Mouse (Mus musculus) hindbrain, embryonic 14.5 days (tissue): ENCODE results near the gene Anxa6. TPM values are rescaled to one million over a fixed set of nuclear protein-coding genes. Genes with fewer than 3 reads are reported as not detected.

ENCODE experiments used
- ATAC-seq: fragments of 200-750 bp; cut with Nextera tagmentation; 2 replicates; pipeline ENCODE4 v1.8.0; 2017; ENCODE audit warnings: moderate number of reproducible peaks, mild to moderate bottlenecking, moderate TSS enrichment, moderate library complexity; ENCODE audit not compliant: low FRiP score
- DNase-seq: peaks from one replicate; pipeline ENCODE4 v3.0.0-alpha.2; 2015; ENCODE audit warnings: low spot score
- H3K27ac ChIP-seq: fragments of 300-500 bp; sonication (generic); 2 replicates; pipeline ENCODE4 v1.5.1; 2014; ENCODE audit warnings: mild to moderate bottlenecking, moderate library complexity
- H3K27me3 ChIP-seq: fragments of 300-500 bp; sonication (generic); 2 replicates; pipeline ENCODE4 v1.6.1; 2014; ENCODE audit warnings: mild to moderate bottlenecking, low read length, mixed read lengths; ENCODE audit not compliant: control insufficient read depth, insufficient read depth
- H3K36me3 ChIP-seq: fragments of 300-500 bp; sonication (generic); replicated peaks from 2 replicates; pipeline ENCODE4 v1.6.1; 2014; ENCODE audit not compliant: control insufficient read depth, insufficient read depth
- H3K4me1 ChIP-seq: fragments of 300-500 bp; sonication (generic); replicated peaks from 2 replicates; pipeline ENCODE4 v1.6.1; 2014; ENCODE audit warnings: antibody characterized with exemption, low read length, mixed read lengths; ENCODE audit not compliant: control insufficient read depth, insufficient read depth
- H3K4me2 ChIP-seq: fragments of 300-500 bp; sonication (generic); replicated peaks from 2 replicates; pipeline ENCODE4 v1.6.1; 2014; ENCODE audit warnings: mild to moderate bottlenecking, moderate library complexity
- H3K4me3 ChIP-seq: fragments of 300-500 bp; sonication (generic); replicated peaks from 2 replicates; pipeline ENCODE4 v1.5.1; 2014; ENCODE audit warnings: mild to moderate bottlenecking, low read length
- H3K9ac ChIP-seq: fragments of 300-500 bp; sonication (generic); 2 replicates; pipeline ENCODE4 v1.6.1; 2014
- H3K9me3 ChIP-seq: fragments of 300-500 bp; sonication (generic); 2 replicates; pipeline ENCODE4 v1.6.1; 2016; ENCODE audit warnings: low read length; ENCODE audit not compliant: control insufficient read depth
- WGBS: fragments of 180-500 bp; shearing (Covaris S2); extraction: QIAGEN DNeasy Blood & Tissue Kit; methylation state at CpG from one replicate; pipeline ENCODE4 v1.1.7; 2014; 5-methylcytosine and 5-hydroxymethylcytosine counted together
- polyA plus RNA-seq: library from polyadenylated mRNA; unstranded; fragments of >200 nt; fragmentation: Nextera tagmentation; extraction: Ambion mirVana; gene quantifications from 2 replicates; pipeline ENCODE4 v1.2.1, GENCODE M21; 2014

Gene Anxa6
- polyA plus RNA-seq: 68.9 and 71.4 TPM in 2 replicates

GRCm38 (mm10) chr11:55033040-55033660 lies at the start of gene Anxa6:
Gene Anxa6, minus strand, starts transcription at chr11:55033445.
- Histone ChIP-seq H3K4me1 (peaks cover 14% of the 10 kb centered on the region), H3K4me3 (peak within 1 kb of the TSS; percentile 53), H3K9me3 (no peaks in the 10 kb centered on the region), H3K36me3 (no peaks in the 10 kb centered on the region), H3K27ac (no peak within 1 kb of the TSS), H3K4me2 (peak within 1 kb of the TSS; percentile 95), H3K9ac (peak within 1 kb of the TSS; percentile 56), H3K27me3 (peaks cover 15% of the 10 kb centered on the region)
- ATAC-seq: peak; percentile 93
- peak; percentile 59 for DNase-seq
- 1% methylated on average over 41 of the region's 41 CpGs for WGBS

GRCm38 (mm10) chr11:55081206-55081605 lies 48.0 kb upstream of the Anxa6 start:
- no peaks in the 10 kb centered on the region for H3K36me3 ChIP-seq
- H3K4me3 ChIP-seq: no peak overlapping the region
- ATAC-seq: no peak
- H3K27ac ChIP-seq: no peak overlapping the region
- H3K9me3 ChIP-seq: no peaks in the 10 kb centered on the region
- DNase-seq: no peak
- H3K4me2 ChIP-seq: no peak overlapping the region
- no peak overlapping the region for H3K9ac ChIP-seq
- H3K27me3 ChIP-seq: peaks cover 11% of the 10 kb centered on the region
- 92% methylated on average over 9 of the region's 9 CpGs for WGBS
- peaks cover 4% of the 10 kb centered on the region; the same call in 1 of the 2 replicates for H3K4me1 ChIP-seq

- H3K27me3 ChIP-seq: peaks cover 11% of the 10 kb centered on the region
- H3K9me3 ChIP-seq: no peaks in the 10 kb centered on the region
- no peak overlapping the region for H3K4me3 ChIP-seq
- no peaks in the 10 kb centered on the region for H3K36me3 ChIP-seq
- H3K9ac ChIP-seq: no peak overlapping the region
- 58% methylated on average over 4 of the region's 4 CpGs for WGBS
- DNase-seq: no peak
- H3K4me1 ChIP-seq: peaks cover 4% of the 10 kb centered on the region; the same call in 1 of the 2 replicates
- H3K27ac ChIP-seq: no peak overlapping the region
- H3K4me2 ChIP-seq: no peak overlapping the region
- ATAC-seq: no peak
Observed at GRCm38 (mm10) chr11:55079180-55079579, 45.9 kb upstream of the Anxa6 start.

- ATAC-seq (no peak), DNase-seq (no peak)
- Histone ChIP-seq H3K27ac (no peak overlapping the region), H3K9ac (no peak overlapping the region), H3K36me3 (no peaks in the 10 kb centered on the region), H3K9me3 (no peaks in the 10 kb centered on the region), H3K4me2 (peak overlapping the region; percentile 91), H3K4me3 (no peak overlapping the region; the same call in 1 of the 2 replicates), H3K27me3 (peaks cover 11% of the 10 kb centered on the region), H3K4me1 (peaks cover 4% of the 10 kb centered on the region; the same call in 1 of the 2 replicates)
- WGBS: 47% methylated on average over 3 of the region's 3 CpGs
Observed at GRCm38 (mm10) chr11:55078502-55078901, 45.3 kb upstream of the Anxa6 start.

GRCm38 (mm10) chr11:55077331-55078231 lies 44.3 kb upstream of the Anxa6 start, which contains the start of gene Ccdc69:
Gene Ccdc69, minus strand, starts transcription at chr11:55078131.
- ATAC-seq: peak; percentile 57; the same call in 1 of the 2 replicates
- DNase-seq: peak; percentile 45
- peaks cover 4% of the 10 kb centered on the region; the same call in 1 of the 2 replicates for H3K4me1 ChIP-seq
- peak within 1 kb of the TSS; percentile 43 for H3K4me3 ChIP-seq
- no peaks in the 10 kb centered on the region for H3K36me3 ChIP-seq
- H3K9ac ChIP-seq: peak within 1 kb of the TSS; percentile 57
- no peaks in the 10 kb centered on the region for H3K9me3 ChIP-seq
- no peak within 1 kb of the TSS for H3K27ac ChIP-seq
- WGBS: 1% methylated on average over 50 of the region's 50 CpGs
- H3K27me3 ChIP-seq: peaks cover 11% of the 10 kb centered on the region
- peak within 1 kb of the TSS; percentile 91 for H3K4me2 ChIP-seq

GRCm38 (mm10) chr11:55076234-55076633 lies 43.0 kb upstream of the Anxa6 start:
- Histone ChIP-seq H3K36me3 (no peaks in the 10 kb centered on the region), H3K4me2 (no peak overlapping the region), H3K27me3 (peaks cover 11% of the 10 kb centered on the region), H3K9me3 (no peaks in the 10 kb centered on the region), H3K4me3 (no peak overlapping the region), H3K9ac (no peak overlapping the region), H3K4me1 (peaks cover 4% of the 10 kb centered on the region; the same call in 1 of the 2 replicates), H3K27ac (no peak overlapping the region)
- no peak for ATAC-seq
- WGBS: 94% methylated on average over 5 of the region's 5 CpGs
- DNase-seq: no peak

GRCm38 (mm10) chr11:55075602-55076001 lies 42.4 kb upstream of the Anxa6 start:
- Histone ChIP-seq H3K4me3 (no peak overlapping the region), H3K9me3 (no peaks in the 10 kb centered on the region), H3K4me2 (no peak overlapping the region), H3K9ac (no peak overlapping the region), H3K27ac (no peak overlapping the region), H3K36me3 (no peaks in the 10 kb centered on the region), H3K4me1 (peaks cover 4% of the 10 kb centered on the region; the same call in 1 of the 2 replicates), H3K27me3 (peaks cover 11% of the 10 kb centered on the region)
- WGBS: 51% methylated on average over 2 of the region's 2 CpGs
- ATAC-seq: no peak
- DNase-seq: no peak

GRCm38 (mm10) chr11:55073191-55073590 lies 39.9 kb upstream of the Anxa6 start:
- Histone ChIP-seq H3K9ac (no peak overlapping the region), H3K4me3 (no peak overlapping the region), H3K4me1 (peaks cover 4% of the 10 kb centered on the region; the same call in 1 of the 2 replicates), H3K9me3 (no peaks in the 10 kb centered on the region), H3K27ac (no peak overlapping the region), H3K36me3 (no peaks in the 10 kb centered on the region), H3K27me3 (peaks cover 7% of the 10 kb centered on the region; the same call in 1 of the 2 replicates), H3K4me2 (no peak overlapping the region)
- 83% methylated on average over 10 of the region's 10 CpGs for WGBS
- DNase-seq (no peak), ATAC-seq (no peak)

GRCm38 (mm10) chr11:55072467-55072866 lies 39.2 kb upstream of the Anxa6 start:
- Histone ChIP-seq H3K9ac (no peak overlapping the region), H3K36me3 (no peaks in the 10 kb centered on the region), H3K4me3 (no peak overlapping the region), H3K27me3 (peaks cover 4% of the 10 kb centered on the region; the same call in 1 of the 2 replicates), H3K4me2 (no peak overlapping the region), H3K27ac (no peak overlapping the region), H3K9me3 (no peaks in the 10 kb centered on the region), H3K4me1 (peaks cover 3% of the 10 kb centered on the region; the same call in 1 of the 2 replicates)
- WGBS: 90% methylated on average over 8 of the region's 8 CpGs
- ATAC-seq (no peak), DNase-seq (no peak)
